Mouse (Mus musculus) embryonic facial prominence, embryonic 11.5 days (tissue): ENCODE data around the gene Il17c. TPM values are rescaled to one million over a fixed set of nuclear protein-coding genes. Genes with fewer than 3 reads are reported as not detected.

ENCODE experiments used
- ATAC-seq: fragments of 200-750 bp; cut with Nextera tagmentation; replicated peaks from 2 replicates; pipeline ENCODE4 v1.8.0; 2017; ENCODE audit warnings: low read depth; ENCODE audit not compliant: insufficient number of reproducible peaks, low FRiP score, low TSS enrichment
- DNase-seq: peaks from one replicate; pipeline ENCODE4 v3.0.0-alpha.2; 2015; ENCODE audit warnings: low spot score
- H3K27ac ChIP-seq: fragments of 300-500 bp; sonication (generic); replicated peaks from 2 replicates; pipeline ENCODE4 v1.5.1; 2014; ENCODE audit warnings: mild to moderate bottlenecking, low read depth, low read length, control low read depth
- H3K27me3 ChIP-seq: fragments of 300-500 bp; sonication (generic); 2 replicates; pipeline ENCODE4 v1.6.1; 2014; ENCODE audit warnings: mild to moderate bottlenecking, low read length, moderate library complexity, mixed read lengths; ENCODE audit not compliant: control insufficient read depth, insufficient read depth
- H3K36me3 ChIP-seq: fragments of 300-500 bp; sonication (generic); replicated peaks from 2 replicates; pipeline ENCODE4 v1.6.1; 2014; ENCODE audit warnings: low read depth, mild to moderate bottlenecking, low read length, moderate library complexity, mixed read lengths; ENCODE audit not compliant: control insufficient read depth, insufficient read depth
- H3K4me1 ChIP-seq: fragments of 300-500 bp; sonication (generic); 2 replicates; pipeline ENCODE4 v1.6.1; 2014; ENCODE audit warnings: low read length, mixed read lengths; ENCODE audit not compliant: control insufficient read depth, insufficient read depth
- H3K4me2 ChIP-seq: fragments of 300-500 bp; sonication (generic); 2 replicates; pipeline ENCODE4 v1.6.1; 2014; ENCODE audit warnings: low read depth, mild to moderate bottlenecking, control low read depth, low read length, moderate library complexity
- H3K4me3 ChIP-seq: fragments of 300-500 bp; sonication (generic); 2 replicates; pipeline ENCODE4 v1.5.1; 2014; ENCODE audit warnings: low read depth, low read length, control low read depth
- H3K9ac ChIP-seq: fragments of 300-500 bp; sonication (generic); replicated peaks from 2 replicates; pipeline ENCODE4 v1.6.1; 2014; ENCODE audit warnings: mild to moderate bottlenecking, control low read depth, low read length
- H3K9me3 ChIP-seq: fragments of 300-500 bp; sonication (generic); replicated peaks from 2 replicates; pipeline ENCODE4 v1.6.1; 2016; ENCODE audit warnings: mild to moderate bottlenecking, low read length, inconsistent platforms, mixed read lengths; ENCODE audit not compliant: control insufficient read depth
- WGBS: fragments of 180-500 bp; shearing (Covaris S2); extraction: QIAGEN DNeasy Blood & Tissue Kit; methylation state at CpG from one replicate; pipeline ENCODE4 v1.1.7; 2014; 5-methylcytosine and 5-hydroxymethylcytosine counted together
- polyA plus RNA-seq: library from polyadenylated mRNA; unstranded; fragments of >200 nt; fragmentation: Nextera tagmentation; extraction: Ambion mirVana; gene quantifications from 2 replicates; pipeline ENCODE4 v1.2.1, GENCODE M21; 2014

Gene Il17c
- polyA plus RNA-seq, 1 experiment from 2014 or later = not detected

GRCm38 (mm10) chr8:122423217-122423616 is 1.4 kb downstream of the Il17c start:
- Histone ChIP-seq H3K27ac (no peak overlapping the region), H3K9me3 (no peaks in the 10 kb centered on the region), H3K4me3 (no peak overlapping the region), H3K36me3 (peaks cover 2% of the 10 kb centered on the region; the same call in 1 of the 2 replicates), H3K27me3 (no peaks in the 10 kb centered on the region), H3K4me2 (no peak overlapping the region), H3K9ac (no peak overlapping the region), H3K4me1 (no peaks in the 10 kb centered on the region)
- DNase-seq (no peak), ATAC-seq (no peak)
- WGBS = 90% methylated on average over 24 of the region's 24 CpGs

GRCm38 (mm10) chr8:122423659-122424058 is 1.8 kb downstream of the Il17c start:
- Histone ChIP-seq H3K4me3 (no peak overlapping the region), H3K4me1 (no peaks in the 10 kb centered on the region), H3K27me3 (no peaks in the 10 kb centered on the region), H3K36me3 (peaks cover 2% of the 10 kb centered on the region; the same call in 1 of the 2 replicates), H3K9me3 (no peaks in the 10 kb centered on the region), H3K27ac (no peak overlapping the region), H3K9ac (no peak overlapping the region), H3K4me2 (no peak overlapping the region)
- DNase-seq (no peak), ATAC-seq (no peak)
- WGBS = 52% methylated on average over 5 of the region's 5 CpGs

- Histone ChIP-seq H3K36me3 (no peaks in the 10 kb centered on the region; the same call in 1 of the 2 replicates), H3K4me3 (no peak overlapping the region), H3K4me2 (no peak overlapping the region), H3K27ac (no peak overlapping the region), H3K4me1 (no peaks in the 10 kb centered on the region), H3K9me3 (no peaks in the 10 kb centered on the region), H3K27me3 (no peaks in the 10 kb centered on the region), H3K9ac (no peak overlapping the region)
- DNase-seq = no peak
- WGBS = 74% methylated on average over 9 of the region's 9 CpGs
- ATAC-seq = no peak; the same call in 1 of the 2 replicates
Observed at GRCm38 (mm10) chr8:122426145-122426544, 4.3 kb downstream of the Il17c start.

- Histone ChIP-seq H3K9me3 (no peaks in the 10 kb centered on the region), H3K4me1 (no peaks in the 10 kb centered on the region; the same call in 1 of the 2 replicates), H3K4me2 (no peak overlapping the region), H3K9ac (no peak overlapping the region), H3K36me3 (no peaks in the 10 kb centered on the region; the same call in 1 of the 2 replicates), H3K27me3 (no peaks in the 10 kb centered on the region), H3K4me3 (no peak overlapping the region), H3K27ac (no peak overlapping the region)
- 92% methylated on average over 7 of the region's 7 CpGs for WGBS
- ATAC-seq = no peak
- DNase-seq = no peak
Observed at GRCm38 (mm10) chr8:122427607-122428006, 5.8 kb downstream of the Il17c start.

GRCm38 (mm10) chr8:122428163-122428562 is 6.3 kb downstream of the Il17c start:
- 88% methylated on average over 9 of the region's 9 CpGs for WGBS
- H3K27ac ChIP-seq = no peak overlapping the region

GRCm38 (mm10) chr8:122430058-122430636 is 8.3 kb downstream of the Il17c start:
- no peak overlapping the region for H3K27ac ChIP-seq
- no peak overlapping the region for H3K9ac ChIP-seq
- H3K4me3 ChIP-seq = no peak overlapping the region
- H3K9me3 ChIP-seq = no peaks in the 10 kb centered on the region
- no peaks in the 10 kb centered on the region; the same call in 1 of the 2 replicates for H3K36me3 ChIP-seq
- 84% methylated on average over 10 of the region's 10 CpGs for WGBS
- no peak for ATAC-seq
- DNase-seq = no peak
- no peak overlapping the region for H3K4me2 ChIP-seq
- no peaks in the 10 kb centered on the region; the same call in 1 of the 2 replicates for H3K4me1 ChIP-seq
- no peaks in the 10 kb centered on the region for H3K27me3 ChIP-seq

More at GRCm38 (mm10) chr8:122428163-122428562, 6.3 kb downstream of the Il17c start:
- Histone ChIP-seq H3K9me3 (no peaks in the 10 kb centered on the region), H3K9ac (no peak overlapping the region), H3K36me3 (no peaks in the 10 kb centered on the region), H3K27me3 (no peaks in the 10 kb centered on the region), H3K4me2 (no peak overlapping the region), H3K4me3 (no peak overlapping the region), H3K4me1 (no peaks in the 10 kb centered on the region; the same call in 1 of the 2 replicates)
- ATAC-seq = no peak
- no peak for DNase-seq

- Histone ChIP-seq H3K4me1 (no peaks in the 10 kb centered on the region; the same call in 1 of the 2 replicates), H3K9me3 (no peaks in the 10 kb centered on the region), H3K4me2 (no peak overlapping the region), H3K9ac (no peak overlapping the region), H3K4me3 (no peak overlapping the region), H3K36me3 (no peaks in the 10 kb centered on the region; the same call in 1 of the 2 replicates), H3K27me3 (no peaks in the 10 kb centered on the region), H3K27ac (no peak overlapping the region)
- DNase-seq = no peak
- no peak for ATAC-seq
- WGBS = 88% methylated on average over 3 of the region's 3 CpGs
Observed at GRCm38 (mm10) chr8:122430646-122431045, 8.8 kb downstream of the Il17c start.

- Histone ChIP-seq H3K27me3 (no peaks in the 10 kb centered on the region), H3K9me3 (no peaks in the 10 kb centered on the region), H3K4me3 (peak overlapping the region; percentile 46), H3K36me3 (peaks cover 3% of the 10 kb centered on the region), H3K9ac (peak overlapping the region; percentile 71), H3K27ac (no peak overlapping the region), H3K4me2 (peak overlapping the region; percentile 94), H3K4me1 (no peaks in the 10 kb centered on the region; the same call in 1 of the 2 replicates)
- no peak for DNase-seq
- WGBS = 43% methylated on average over 18 of the region's 18 CpGs
- ATAC-seq = no peak; the same call in 1 of the 2 replicates
Observed at GRCm38 (mm10) chr8:122431694-122432442, 10.0 kb downstream of the Il17c start.
